Mouse (Mus musculus) spleen, embryonic (tissue): Measurements from ENCODE around the gene Tas2r144.

Experiments
- CTCF ChIA-PET: fragments of 350-600 bp; sonication (Branson Sonifier 250); formaldehyde crosslinking; loops from one replicate; lab custom pipeline; 2022; lab: Charles Lee

Tas2r144 gene

DNA sequence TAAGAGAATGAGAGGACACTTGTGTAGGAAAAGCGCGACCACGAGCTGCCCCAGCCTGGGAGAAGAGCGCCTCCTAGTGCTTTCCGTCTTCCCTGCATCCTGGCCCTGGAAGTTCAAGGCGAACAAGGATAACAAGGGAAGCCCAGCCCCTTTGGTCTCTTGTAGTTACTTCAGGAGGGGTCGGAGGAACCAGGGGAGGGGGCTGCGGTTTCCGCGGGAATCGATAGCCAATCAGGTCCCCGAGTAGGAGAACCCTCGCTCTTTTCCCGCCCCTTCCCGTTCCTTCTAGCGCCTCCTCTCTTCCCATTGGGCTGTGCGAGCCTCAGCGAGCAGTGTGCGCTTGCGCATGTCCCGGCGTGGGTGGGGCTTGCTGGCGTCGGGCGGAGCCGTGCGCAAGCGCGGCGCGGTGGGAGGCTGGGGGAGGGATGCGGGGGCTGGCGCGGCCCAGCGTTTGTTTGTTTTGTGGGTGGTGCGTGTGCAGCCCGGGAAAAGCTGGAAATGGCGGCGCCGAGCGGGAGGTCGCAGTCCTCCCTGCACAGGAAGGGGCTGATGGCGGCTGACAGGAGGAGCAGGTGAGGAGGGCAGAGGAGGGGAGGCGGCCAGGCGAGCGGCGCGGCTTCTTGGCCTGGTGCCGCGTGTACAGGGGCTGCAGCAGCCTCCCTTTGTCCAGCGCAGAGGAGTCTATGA, 49.6 kb downstream of the Tas2r144 start, which contains the start of gene Casp2:
TSS of gene Casp2 (plus strand) at position 360 of the 687 bp plus-strand sequence.
- CTCF ChIA-PET = interaction anchor here (1.2 kb wide), 1 partner anchor 18 kb away, joined by 3 read pairs; no protein-coding TSS in a partner anchor
